Mouse (Mus musculus): ENCODE measurements at regions not wholly inside any gene's neighbourhood (a gene's known extent, or its start where the extent isn't known, plus 50 kb on each side); places are given as distances from the start of the nearest gene placed in this dataset.

DNA sequence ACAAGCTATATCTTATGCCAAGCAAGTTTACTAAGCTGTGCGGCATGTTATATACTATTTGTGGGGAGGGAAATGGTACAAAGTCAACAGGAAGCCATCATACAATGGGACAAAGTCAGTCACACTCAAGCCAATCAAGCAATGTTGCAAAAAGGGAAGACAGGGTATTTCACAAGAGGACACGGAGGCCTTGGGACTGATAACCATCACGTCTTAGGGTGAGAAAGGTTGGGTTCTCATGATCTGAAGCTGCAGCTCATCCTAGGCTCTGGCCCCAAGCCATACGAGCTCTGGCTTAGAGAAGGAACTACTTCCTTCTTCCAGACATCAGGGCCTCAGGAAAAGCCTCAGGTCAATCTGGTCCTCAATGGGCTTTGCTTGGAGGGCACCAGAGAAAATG is 287.9 kb upstream of the Xylt1 start:
- intact Hi-C loops (cut with DNase I) = no loop called here
- no peak for DNase-seq

DNA sequence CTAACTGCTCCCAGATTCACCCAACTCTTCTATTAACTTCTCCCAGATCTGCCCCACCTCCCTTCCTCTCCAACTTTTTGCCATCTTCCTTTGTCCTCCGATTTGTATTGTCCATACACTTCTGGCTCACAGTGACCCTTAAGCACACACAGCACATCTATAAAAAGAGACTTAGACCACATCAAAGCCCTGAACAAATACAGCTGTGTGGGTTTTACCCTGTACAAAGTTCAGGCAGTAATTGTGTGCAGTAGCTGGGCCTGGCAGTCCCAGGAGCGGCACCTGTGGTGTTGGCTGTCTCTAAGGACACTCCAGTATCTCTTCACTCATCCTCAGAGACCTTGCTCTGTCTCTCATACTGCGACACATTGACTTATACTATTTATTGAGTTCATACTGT is 283.2 kb upstream of the Xylt1 start:
- intact Hi-C loops (cut with DNase I) = no loop called here
- DNase-seq = no peak

DNA sequence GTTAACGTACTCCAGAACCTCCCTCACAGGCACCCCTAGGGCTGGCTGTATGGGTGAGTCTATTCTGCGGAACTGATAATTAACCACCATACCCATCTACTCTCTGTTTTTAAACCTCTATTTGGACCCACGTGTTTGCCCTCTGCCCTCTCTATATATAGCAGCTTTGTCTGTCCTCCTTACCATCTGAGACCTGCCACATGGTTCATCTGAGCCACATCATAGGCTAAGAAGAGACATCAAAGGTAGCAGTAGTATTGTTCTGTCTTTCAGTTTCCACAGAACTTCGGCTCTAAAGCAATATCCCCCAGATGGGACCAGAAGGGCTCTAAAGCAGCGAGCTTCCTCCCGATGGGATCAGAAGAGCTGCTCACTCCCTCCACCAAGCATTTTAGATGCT is 281.7 kb upstream of the Xylt1 start:
- intact Hi-C loops (cut with DNase I) = no loop called here
- DNase-seq = no peak

DNA sequence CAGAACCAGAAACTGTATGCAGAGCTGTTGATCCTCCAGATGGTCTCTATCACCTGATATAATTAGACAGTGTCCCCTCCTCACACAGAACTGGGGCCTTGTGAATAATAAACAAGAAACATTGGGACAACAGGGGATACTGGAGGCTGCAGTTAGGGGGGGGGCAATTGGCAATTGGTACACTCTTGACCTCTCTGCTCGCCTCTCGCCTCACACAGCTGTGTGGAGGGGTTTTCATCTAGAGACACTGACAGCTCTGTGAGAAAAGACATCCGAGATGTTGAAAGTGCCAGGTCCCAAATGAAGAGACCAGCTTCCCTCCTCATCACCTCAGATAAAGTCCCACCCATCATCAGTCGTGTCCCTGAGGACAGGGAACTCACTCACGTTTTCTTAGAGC is 277.7 kb upstream of the Xylt1 start:
- no peak for DNase-seq
- intact Hi-C loops (cut with DNase I) = no loop called here

DNA sequence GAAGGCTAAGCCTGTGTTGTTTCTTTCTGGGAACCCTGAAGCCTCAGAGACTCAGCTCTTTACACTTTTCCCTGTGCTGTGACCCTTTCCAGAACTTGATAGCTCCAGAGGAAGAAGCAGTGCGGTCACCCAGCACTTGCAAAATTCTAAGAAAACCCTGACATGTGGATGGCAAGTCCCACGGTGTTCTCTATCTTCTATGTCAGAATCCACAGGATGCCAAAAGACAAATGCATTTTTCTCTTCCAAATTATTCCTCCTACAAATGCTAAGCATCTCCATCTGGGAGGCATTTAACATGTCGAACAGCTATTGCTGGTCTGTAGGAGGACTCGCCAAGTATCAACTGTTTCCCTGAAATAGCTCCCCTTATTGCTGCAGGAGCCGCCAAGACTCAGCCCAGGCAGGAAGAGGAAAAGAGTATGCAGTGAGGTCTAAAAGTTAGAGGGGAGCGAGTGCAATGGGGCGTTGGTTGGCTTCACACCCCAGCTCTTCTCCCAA is 274.0 kb upstream of the Xylt1 start:
- DNase-seq = no peak
- intact Hi-C loops (cut with DNase I) = no loop called here

DNA sequence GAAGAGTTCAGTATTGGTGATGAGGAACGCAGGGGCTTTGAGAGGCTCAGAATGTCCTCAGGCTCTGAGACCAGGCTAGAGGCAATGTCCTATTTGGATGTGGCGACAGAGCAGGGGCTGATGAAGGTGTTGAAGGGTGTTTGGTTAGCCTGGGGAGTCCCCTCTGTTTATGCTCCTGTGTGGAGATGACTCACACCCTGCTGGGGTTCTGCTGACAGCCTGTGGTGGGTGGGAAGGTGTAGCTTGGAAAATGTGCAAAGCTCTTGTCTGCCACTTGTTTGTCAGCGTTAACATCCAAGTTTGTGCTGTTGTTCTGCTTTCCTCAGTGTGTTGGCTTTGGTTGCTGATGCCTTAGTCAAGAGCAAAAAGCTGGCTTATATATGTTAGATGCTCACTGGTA is 272.4 kb upstream of the Xylt1 start:
- intact Hi-C loops (cut with DNase I) = no loop called here
- no peak for DNase-seq

DNA sequence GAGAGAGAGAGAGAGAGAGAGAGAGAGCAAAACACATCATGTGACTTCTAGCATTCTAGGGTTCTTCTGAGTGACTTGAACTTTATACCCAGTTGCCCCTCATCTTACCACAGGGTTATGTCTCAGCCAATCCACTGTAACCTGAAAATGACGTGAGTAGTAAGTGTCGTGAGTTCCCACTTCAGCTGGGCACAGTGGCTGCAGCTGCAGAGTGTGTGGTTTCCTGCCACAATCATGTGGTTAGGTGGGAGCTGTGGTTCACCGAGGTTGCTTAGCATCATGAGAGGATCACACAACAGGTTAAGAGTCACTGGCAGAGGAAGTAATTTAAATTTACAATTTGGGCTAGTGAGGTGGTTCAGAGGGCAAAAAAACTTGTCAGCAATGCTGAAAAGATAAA is 253.1 kb upstream of the Xylt1 start:
- intact Hi-C loops (cut with DNase I) = no loop called here
- DNase-seq = no peak

DNA sequence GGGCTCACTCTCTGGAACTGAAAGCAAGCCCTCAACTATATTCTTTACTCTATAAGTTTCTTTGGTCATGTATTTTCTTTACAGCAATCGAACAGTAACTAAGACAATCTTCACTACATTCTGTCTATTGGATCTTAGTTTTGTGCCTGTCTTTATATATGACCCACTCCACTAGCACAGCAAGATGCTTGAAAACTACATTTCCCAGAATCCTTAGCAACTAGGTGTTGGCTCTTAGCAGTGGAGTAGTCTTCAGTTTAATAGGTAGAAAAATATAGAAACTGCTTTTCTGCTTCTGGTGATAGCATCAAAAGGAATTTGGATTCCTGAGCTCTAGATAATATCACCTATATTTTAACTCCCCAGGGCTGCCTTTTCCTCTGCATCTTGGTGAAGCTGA is 245.9 kb upstream of the Xylt1 start:
- intact Hi-C loops (cut with DNase I) = no loop called here
- no peak for DNase-seq

DNA sequence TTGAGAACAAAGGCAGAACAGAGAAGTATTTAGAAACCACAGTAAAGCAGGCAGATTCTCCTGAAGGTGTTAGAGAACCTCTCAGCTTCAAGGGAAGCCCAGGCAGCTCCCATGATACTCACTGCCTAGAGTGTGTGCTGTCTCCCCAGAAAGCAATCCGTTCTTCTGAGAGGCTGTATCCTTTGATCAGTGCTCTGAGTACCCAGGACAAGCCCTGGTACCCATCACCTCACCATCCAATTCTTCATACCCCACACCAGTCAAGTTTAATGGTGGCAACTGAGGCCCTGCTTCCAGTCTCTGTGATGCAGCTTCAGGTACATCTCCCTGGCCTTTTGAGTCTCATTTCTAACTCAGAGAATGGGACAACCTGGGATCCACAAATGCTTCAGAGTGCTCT is 242.1 kb upstream of the Xylt1 start:
- no peak for DNase-seq

DNA sequence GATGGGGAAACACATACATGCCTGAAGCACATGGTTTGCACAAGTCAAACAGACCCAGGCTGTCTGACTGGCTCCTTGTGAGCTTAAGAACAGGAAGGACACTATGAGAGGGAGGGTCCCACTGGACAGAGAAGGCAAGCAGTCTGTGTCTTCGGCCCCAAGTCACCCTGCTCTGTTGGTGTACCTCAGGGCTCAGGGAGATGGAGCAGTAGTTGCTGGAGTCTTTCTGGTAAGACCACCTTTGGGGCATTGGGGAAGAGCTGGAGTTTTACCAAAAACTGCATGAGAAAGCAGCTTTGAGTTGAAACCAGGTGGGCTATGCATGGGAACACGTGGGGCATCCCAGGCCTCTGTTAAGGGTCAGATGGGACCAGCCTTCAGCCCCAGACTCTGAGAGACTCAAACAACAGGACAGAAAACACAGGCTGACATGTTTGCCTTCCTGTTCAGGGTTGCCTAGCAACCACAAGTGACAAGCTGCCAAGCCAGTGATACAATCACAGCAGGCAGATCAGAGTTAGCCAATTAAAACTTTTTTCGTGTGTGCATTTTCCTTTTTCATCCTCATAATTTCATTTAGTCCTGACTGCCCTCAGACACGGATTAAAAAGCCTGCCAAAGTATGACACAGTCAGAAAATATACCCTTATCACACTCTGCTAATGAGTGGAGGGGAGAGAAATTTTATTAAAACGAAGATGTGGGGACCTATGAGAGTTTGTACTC is 241.4 kb upstream of the Xylt1 start:
- intact Hi-C loops (cut with DNase I) = no loop called here

More for the DNA sequence above, 242.1 kb upstream of the Xylt1 start:
- intact Hi-C loops (cut with DNase I) = no loop called here

DNA sequence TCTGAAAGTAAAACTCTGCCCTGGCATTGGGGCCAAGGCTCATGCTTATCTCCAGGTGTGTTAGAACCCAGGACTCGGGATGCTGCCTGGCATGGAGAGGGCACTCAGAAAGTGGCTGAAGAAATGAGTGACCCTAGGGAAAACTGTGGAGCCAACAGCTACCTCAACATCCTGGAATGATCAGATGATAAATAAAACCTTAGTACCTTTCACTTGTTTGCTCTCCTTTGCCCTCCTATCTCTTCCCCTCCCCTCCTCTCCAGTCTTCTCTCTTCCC is 240.9 kb upstream of the Xylt1 start:
- no peak for DNase-seq
- intact Hi-C loops (cut with DNase I) = no loop called here

More for the DNA sequence above, 241.4 kb upstream of the Xylt1 start:
- peak; percentile 65 to 68 for DNase-seq

DNA sequence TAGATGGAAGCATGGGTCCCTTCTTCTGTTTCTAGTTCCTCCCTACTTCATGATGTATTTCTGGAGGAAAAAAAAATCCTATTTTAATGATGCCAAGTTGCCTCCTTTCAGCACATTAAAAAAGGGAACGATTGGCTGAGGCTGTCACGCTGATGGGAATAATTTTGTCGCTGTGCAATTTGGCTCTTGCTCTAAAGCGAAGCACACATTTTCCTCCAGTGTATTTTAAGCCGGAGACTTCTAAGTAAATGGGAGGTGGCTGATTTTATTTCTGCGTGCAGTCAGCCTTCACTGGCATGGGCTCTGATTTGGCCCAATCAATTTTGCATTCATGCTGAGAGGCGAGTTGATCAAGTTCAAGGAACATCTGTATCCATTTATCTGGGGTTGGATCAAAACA is 234.0 kb upstream of the Xylt1 start:
- DNase-seq = no peak
- intact Hi-C loops (cut with DNase I) = no loop called here

DNA sequence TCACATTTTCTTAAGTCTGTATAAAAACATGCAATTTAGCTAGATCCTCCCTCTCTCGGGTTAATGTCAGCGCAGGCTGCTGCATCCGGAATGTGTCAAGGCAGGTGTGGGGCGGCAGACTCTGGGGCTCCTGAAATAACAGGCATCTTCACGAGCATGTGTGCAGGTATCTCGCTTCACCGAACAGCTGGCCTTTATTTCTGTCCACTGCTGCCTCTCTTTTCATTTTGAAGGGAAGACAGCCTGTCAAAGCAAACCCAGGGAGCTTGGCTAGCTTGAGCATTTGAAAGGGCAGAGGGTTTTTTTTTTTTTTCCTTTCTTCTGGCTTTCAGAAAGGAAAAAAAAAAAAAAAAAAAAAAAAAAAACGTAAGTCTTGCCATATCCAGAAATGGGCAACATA is 230.4 kb upstream of the Xylt1 start:
- no peak for DNase-seq

DNA sequence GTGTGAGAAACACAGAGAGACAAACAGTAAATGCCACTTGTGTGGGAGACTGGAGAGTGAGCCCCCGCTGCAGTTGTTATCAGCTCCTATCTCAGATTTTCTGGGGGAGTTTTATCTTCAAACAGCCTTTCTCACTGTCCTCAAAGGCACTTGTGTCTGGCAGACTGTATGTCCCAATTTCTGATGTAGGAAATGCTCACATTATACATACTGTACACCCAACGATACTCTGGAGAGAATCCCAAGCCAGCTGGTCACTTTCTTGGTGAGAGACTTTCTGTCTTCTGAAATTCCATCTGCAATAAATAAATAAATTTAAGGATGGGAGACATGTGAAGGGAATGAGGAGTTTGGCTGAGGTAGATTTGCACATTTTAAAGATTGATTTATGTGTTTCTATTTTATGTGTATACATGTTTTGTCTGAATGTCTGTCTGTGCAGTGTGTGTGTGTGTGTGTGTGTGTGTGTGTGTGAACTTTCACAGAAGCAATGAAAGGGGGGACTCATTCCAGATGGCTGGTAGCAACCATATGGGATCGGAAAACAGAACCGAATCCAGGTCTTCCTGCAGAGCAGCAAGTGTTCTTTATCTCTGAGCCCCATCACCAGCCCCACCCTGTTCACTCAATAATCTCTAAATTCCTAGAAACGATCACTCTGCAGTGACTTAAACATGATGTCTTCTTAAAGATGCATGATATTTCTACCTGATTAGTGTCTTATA is 226.8 kb upstream of the Xylt1 start:
- no peak for DNase-seq
- intact Hi-C loops (cut with DNase I) = no loop called here

More for the DNA sequence above, 230.4 kb upstream of the Xylt1 start:
- intact Hi-C loops (cut with DNase I) = no loop called here

DNA sequence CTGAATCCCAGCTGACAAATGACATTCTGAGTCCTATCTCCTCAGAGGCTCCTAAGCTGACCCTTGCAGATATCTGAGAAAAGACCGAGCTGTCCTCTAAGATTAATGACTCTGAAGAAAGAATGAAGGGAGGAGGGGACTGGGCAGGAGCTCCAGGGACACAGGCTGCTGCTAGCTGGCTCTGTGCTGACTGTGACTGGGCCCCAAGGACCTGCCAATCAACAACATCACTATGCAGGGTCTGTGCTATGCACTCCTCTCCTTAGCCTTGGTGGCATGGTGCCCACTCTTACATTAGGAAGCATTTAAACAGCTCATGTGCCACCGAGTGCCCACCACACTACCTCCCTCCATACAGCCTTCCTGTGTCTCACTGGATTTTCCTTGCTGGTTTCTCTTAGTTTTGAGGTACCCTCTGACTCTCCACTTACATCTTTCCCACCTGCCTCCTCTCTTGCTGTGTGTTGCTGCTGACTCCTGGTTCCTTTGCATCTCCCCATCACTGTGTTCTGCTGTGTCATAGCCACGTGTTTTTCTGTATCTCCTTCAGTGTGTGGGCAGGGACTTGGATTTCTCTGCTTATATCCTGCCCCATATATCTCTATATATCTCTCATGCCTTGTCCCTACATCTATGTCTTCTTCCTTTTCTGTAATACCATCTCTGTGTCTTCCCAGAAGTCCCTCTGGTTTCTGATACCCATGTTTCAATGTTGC is 219.4 kb upstream of the Xylt1 start:
- intact Hi-C loops (cut with DNase I) = no loop called here
- DNase-seq = no peak

DNA sequence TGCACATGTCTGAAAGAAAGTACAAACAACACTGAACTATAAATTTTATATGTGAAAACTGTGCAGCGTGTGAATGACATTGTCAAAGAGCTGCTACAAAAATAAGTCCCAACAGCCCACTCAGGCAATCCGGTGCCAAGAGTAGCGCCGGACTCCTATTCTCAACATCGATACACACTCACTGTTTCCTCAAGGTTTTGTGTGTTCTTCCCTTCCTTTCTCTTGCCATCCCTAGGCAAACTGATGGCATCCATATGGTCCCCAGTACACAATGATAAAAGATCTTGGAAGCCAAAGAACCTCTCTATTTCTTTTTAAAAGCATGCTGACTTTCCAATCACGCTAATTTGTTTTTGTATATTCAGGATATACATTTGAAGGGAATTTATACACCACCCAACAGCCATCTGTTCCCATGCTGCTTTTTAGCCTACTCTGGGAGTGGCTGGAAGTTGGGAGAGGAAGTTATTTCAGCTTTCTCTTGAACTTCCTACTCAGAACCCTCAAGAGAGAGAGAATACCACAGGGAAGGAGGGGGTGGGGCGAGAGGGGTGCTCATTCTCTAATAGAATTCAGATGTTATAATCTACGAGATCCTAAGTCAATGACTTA is 205.9 kb upstream of the Xylt1 start:
- intact Hi-C loops (cut with DNase I) = no loop called here
- no peak for DNase-seq

DNA sequence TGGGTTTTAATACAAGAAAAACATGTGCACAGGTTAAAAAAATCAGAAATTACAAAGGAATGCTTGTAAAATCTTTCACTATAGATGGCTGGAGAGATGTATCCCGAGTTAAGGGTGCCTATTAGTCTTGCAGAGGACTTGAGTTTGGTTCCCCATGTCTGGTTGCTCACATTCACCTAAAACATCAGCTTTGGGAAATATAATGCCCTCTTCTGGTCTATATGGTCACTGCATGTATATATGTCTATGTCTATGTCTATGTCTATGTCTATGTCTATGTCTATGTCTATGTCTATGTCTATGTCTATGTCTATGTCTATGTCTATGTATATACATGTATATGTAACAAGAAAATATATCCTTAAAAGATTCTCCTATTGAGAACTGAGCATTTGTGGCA is 196.8 kb upstream of the Xylt1 start:
- intact Hi-C loops (cut with DNase I) = loop anchor here (2.0 kb wide), 1 partner anchor 483 kb away; no protein-coding TSS in a partner anchor
- DNase-seq = no peak

DNA sequence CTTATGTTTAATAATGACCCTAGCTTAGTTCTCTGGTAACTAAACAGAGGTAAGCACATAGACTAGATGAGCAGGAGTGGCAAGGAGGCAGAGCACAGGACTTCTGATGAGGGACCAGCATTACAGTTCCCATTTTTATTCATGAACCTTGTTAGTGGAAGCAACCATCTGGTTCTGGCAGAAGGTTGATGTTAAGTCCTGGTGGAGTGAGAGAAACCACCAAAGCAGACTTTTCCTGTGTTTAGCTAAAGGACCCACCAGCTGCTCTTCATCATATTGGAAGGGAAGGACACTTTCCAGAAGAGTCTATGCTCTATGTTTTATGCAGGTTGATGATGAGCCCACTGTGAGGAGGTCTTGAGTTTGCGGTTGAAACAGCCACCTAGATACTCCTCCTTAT is 194.9 kb upstream of the Xylt1 start:
- intact Hi-C loops (cut with DNase I) = loop anchor here (2.0 kb wide), 1 partner anchor 485 kb away; no protein-coding TSS in a partner anchor
- DNase-seq = no peak

DNA sequence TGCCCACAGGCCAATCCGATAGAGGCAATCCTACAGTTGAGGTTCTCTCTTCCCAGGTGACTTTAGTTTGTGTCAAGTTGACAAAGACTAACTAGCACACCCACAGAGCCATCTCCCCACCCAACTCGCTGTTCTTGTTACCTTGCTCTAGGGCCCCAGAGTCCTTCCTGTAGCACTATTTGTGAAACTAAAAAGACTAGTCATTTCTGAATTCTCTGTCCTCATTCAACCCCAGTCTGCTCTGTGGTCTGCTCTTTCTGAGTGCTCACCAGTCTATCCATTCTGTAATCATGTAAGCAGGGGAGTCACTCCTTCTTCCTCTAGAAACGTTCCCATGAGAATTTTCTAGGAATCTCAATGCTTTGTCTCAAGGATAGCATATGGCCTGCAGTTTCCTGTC is 184.2 kb upstream of the Xylt1 start:
- DNase-seq = no peak
- intact Hi-C loops (cut with DNase I) = no loop called here

DNA sequence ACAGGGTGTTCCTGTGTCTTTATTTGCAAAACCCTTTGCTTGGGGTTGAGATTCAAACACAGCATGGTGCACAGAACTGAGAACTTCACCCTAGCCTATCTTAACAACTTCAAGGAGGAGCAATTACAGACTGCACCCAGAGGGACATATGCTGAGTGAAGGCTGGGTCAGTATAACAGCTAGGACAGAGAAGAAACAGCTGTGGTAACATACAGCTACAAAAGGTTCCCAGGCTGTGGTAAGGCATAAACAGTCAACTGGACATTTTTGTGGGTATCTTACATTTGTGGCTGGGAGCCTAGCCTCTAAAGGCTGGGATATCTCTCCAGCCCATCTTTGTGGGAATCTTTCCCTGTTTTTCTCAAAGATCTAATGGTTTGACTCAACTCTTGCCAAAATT is 154.5 kb upstream of the Xylt1 start:
- DNase-seq = no peak
- intact Hi-C loops (cut with DNase I) = no loop called here

DNA sequence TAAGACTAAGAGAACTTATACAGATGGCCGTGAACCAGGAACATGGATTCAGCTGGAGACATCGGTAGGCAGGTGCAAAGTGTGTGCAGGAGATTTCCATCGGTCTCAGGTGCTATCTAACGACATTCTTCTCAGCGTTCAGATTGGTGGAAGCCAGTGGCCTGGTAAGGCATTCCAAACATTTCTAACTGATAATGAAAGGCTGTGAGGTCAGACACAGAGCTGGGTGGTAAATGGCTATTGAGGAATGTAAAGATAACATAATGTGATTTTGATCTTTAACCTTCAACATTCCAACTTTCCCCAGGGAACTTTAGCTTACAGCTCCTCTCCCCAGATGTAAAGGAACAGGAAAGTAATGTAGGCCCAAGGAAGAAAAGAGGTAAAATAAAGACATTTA is 151.2 kb upstream of the Xylt1 start:
- intact Hi-C loops (cut with DNase I) = no loop called here
- DNase-seq = no peak

Data from heart, postnatal 10 days (tissue).